Mouse (Mus musculus) neural tube, embryonic 12.5 days (tissue): ENCODE data around the gene Popdc3. TPM values are rescaled to one million over a fixed set of nuclear protein-coding genes. Genes with fewer than 3 reads are reported as not detected.
"Not testable (repeated sequence)": the region's sequence is repeated elsewhere in the genome, so short reads cannot be mapped to it uniquely, and the experiment has no call there.

Experiments used
- ATAC-seq: fragments of 200-750 bp; cut with Nextera tagmentation; 2 replicates; pipeline ENCODE4 v1.8.0; 2017; ENCODE audit warnings: low read depth, mild to moderate bottlenecking, moderate TSS enrichment, moderate library complexity; ENCODE audit not compliant: low FRiP score
- H3K27ac ChIP-seq: fragments of 300-500 bp; sonication (generic); 2 replicates; pipeline ENCODE4 v1.5.1; 2016
- H3K27me3 ChIP-seq: fragments of 300-500 bp; sonication (generic); replicated peaks from 2 replicates; pipeline ENCODE4 v1.6.1; 2016; ENCODE audit warnings: mild to moderate bottlenecking
- H3K36me3 ChIP-seq: fragments of 300-500 bp; sonication (generic); 2 replicates; pipeline ENCODE4 v1.6.1; 2016; ENCODE audit warnings: mild to moderate bottlenecking
- H3K4me1 ChIP-seq: fragments of 300-500 bp; sonication (generic); 2 replicates; pipeline ENCODE4 v1.6.1; 2016
- H3K4me2 ChIP-seq: fragments of 300-500 bp; sonication (generic); replicated peaks from 2 replicates; pipeline ENCODE4 v1.6.1; 2016; ENCODE audit warnings: mild to moderate bottlenecking
- H3K4me3 ChIP-seq: fragments of 300-500 bp; sonication (generic); 2 replicates; pipeline ENCODE4 v1.5.1; 2016
- H3K9ac ChIP-seq: fragments of 300-500 bp; sonication (generic); 2 replicates; pipeline ENCODE4 v1.6.1; 2016; ENCODE audit warnings: mild to moderate bottlenecking
- H3K9me3 ChIP-seq: fragments of 300-500 bp; sonication (generic); 2 replicates; pipeline ENCODE4 v1.6.1; 2016; ENCODE audit warnings: mild to moderate bottlenecking
- WGBS: fragments of 180-500 bp; shearing (Covaris S2); methylation state at CpG from one replicate; pipeline ENCODE4 v1.1.7; 2016; 5-methylcytosine and 5-hydroxymethylcytosine counted together
- polyA plus RNA-seq: library from polyadenylated mRNA; unstranded; fragments of >200 nt; fragmentation: Nextera tagmentation; extraction: Ambion mirVana; gene quantifications from 2 replicates; pipeline ENCODE4 v1.2.1, GENCODE M21; 2016

Popdc3 gene
- polyA plus RNA-seq: 0.81 and 1.1 TPM in 2 replicates

DNA sequence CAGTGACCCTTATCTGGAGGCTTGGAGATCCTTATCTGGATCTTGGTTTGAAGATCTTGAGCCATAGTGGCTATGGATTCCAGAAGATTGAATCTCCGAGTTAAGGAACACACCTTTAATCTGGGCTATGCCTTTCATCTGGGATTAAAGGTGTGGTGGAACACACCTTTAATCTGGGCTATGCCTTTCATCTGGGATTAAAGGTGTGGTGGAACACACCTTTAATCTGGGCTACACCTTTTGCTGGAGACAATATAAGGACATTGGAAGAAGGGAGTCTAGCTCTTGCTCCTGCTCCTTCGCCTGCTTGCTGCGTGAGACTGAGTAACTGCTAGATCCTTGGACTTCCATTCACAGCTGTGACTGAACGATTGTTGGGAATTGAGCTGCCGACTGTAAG lies at the start of gene Popdc3:
Popdc3 (plus strand) TSS at position 301 of the 400 bp plus-strand sequence.
- not testable (repeated sequence) for H3K36me3 ChIP-seq, H3K27ac ChIP-seq, H3K9ac ChIP-seq, H3K27me3 ChIP-seq, H3K4me2 ChIP-seq, H3K4me3 ChIP-seq, H3K4me1 ChIP-seq, H3K9me3 ChIP-seq, ATAC-seq
- 72% methylated on average over 2 of the region's 5 CpGs for WGBS

DNA sequence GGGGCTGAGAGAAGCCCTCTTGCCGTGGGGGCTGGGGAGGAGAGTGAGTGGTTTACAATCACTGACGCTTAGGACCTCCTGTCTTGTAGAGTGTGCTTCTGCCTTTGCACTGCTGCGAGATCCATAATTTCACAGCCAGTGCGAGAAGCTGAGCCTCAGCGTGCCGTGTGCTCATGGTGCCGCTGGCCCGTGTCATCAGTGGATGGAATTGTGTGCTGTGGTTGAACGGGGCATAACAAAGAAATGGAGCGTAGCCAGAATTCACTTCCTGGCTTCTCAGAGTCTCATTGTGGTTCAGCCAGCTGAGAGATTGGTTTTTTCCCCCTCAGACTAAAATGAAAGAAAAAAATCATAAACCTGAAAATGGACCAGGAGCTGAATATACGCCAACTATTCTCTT lies 48.8 kb upstream of the Popdc3 start:
- 70% methylated on average over 11 of the region's 11 CpGs for WGBS
- peak; percentile 59 for ATAC-seq
- Histone ChIP-seq H3K4me1 (no peaks in the 10 kb centered on the region), H3K9ac (no peak overlapping the region), H3K27me3 (no peaks in the 10 kb centered on the region), H3K36me3 (peaks cover 25% of the 10 kb centered on the region), H3K9me3 (no peaks in the 10 kb centered on the region), H3K27ac (no peak overlapping the region), H3K4me2 (no peak overlapping the region), H3K4me3 (no peak overlapping the region)

DNA sequence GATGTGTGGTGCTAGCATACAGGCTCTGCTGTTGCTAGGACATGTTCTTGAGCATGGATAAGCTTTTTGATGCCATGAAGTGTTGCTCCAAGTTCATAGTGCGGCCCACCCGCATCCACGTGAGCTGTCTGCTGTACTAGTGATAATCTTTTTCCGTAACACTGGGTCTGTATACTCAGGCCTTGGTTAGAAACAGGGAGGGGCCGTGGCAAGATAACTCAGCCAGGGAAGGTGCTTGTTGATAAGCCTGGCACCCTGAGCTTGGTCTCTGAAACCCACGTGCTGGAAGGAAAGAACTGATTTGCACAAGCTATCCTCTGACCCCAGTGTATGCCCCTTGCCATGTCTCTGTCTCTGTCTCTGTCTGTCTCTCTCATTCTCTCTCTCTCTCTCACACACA lies 47.9 kb upstream of the Popdc3 start:
- H3K27me3 ChIP-seq: no peaks in the 10 kb centered on the region
- no peak overlapping the region for H3K4me3 ChIP-seq
- H3K9me3 ChIP-seq: no peaks in the 10 kb centered on the region
- WGBS: 94% methylated on average over 6 of the region's 6 CpGs
- no peak for ATAC-seq
- no peak overlapping the region for H3K4me2 ChIP-seq
- no peak overlapping the region for H3K27ac ChIP-seq
- H3K36me3 ChIP-seq: peaks cover 21% of the 10 kb centered on the region
- H3K9ac ChIP-seq: no peak overlapping the region
- H3K4me1 ChIP-seq: no peaks in the 10 kb centered on the region

DNA sequence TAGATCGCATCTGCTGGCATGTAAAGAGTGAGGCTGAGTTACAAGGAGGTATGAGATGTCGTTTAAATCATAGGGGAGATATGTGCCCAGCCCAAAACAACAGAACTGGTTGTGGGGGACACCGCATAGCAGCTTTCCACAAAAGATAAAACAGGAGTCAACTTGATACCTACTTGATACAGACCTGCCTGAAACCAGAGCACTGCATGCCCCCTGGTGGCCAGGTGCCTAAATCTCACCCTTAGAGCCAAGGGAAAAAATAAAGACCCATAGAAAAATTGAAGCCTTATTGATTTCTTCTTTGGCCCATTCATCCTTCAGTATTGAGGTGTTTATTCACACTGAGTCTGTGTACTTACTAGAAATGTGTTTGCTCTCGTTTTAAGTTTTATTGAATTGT lies 45.5 kb upstream of the Popdc3 start:
- no peak overlapping the region for H3K9ac ChIP-seq

DNA sequence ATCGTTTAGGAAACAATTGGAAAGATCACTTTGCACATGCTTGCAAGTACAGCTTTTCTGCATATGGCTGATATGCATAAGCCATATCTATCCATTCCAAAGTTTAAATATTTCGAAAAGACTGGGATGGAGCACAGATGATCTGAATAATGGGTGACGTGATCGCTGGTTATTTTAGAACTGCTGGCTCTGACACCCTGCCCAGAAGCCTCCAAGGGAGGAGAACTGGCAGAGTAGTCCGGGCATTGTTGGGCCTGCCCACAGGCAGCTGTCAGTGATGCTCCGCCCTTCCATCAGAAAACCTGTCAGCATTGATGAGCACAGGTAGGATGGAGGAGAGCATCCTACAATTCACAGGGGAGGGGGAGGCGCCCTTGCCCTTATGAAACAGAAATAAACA lies 41.1 kb upstream of the Popdc3 start:
- Histone ChIP-seq H3K4me2 (no peak overlapping the region), H3K27me3 (no peaks in the 10 kb centered on the region), H3K4me3 (no peak overlapping the region), H3K4me1 (peaks cover 20% of the 10 kb centered on the region), H3K27ac (no peak overlapping the region), H3K36me3 (peaks cover 5% of the 10 kb centered on the region), H3K9ac (no peak overlapping the region), H3K9me3 (no peaks in the 10 kb centered on the region)
- ATAC-seq: no peak
- 94% methylated on average over 7 of the region's 7 CpGs for WGBS

More for the DNA sequence above, 45.5 kb upstream of the Popdc3 start:
- no peak overlapping the region for H3K27ac ChIP-seq
- H3K4me1 ChIP-seq: peaks cover 1% of the 10 kb centered on the region; the same call in 1 of the 2 replicates
- ATAC-seq: no peak
- H3K4me2 ChIP-seq: no peak overlapping the region
- WGBS: 83% methylated on average over 4 of the region's 4 CpGs
- H3K36me3 ChIP-seq: peaks cover 10% of the 10 kb centered on the region
- no peaks in the 10 kb centered on the region for H3K27me3 ChIP-seq
- no peak overlapping the region for H3K4me3 ChIP-seq
- no peaks in the 10 kb centered on the region for H3K9me3 ChIP-seq

DNA sequence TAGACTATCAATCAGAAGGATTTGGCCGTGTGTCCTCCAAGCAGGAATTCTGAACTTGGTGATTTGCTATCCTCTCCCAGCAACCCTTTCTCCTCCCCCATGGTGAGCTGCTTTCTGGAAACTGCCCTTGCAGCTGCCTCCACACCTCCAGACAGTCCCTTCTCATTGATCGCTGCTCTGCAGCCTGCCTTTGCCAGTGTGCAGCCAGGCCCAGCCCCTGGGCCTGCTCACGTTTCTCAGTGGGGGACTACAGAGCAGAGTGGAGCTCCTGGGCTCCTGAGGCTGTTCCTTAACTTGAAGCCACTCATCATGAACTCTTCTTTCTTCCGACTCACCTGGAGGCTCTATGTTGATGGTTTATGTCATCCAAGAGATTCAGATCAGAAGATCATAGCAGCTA lies 38.0 kb upstream of the Popdc3 start:
- no peak overlapping the region for H3K9ac ChIP-seq
- ATAC-seq: no peak

DNA sequence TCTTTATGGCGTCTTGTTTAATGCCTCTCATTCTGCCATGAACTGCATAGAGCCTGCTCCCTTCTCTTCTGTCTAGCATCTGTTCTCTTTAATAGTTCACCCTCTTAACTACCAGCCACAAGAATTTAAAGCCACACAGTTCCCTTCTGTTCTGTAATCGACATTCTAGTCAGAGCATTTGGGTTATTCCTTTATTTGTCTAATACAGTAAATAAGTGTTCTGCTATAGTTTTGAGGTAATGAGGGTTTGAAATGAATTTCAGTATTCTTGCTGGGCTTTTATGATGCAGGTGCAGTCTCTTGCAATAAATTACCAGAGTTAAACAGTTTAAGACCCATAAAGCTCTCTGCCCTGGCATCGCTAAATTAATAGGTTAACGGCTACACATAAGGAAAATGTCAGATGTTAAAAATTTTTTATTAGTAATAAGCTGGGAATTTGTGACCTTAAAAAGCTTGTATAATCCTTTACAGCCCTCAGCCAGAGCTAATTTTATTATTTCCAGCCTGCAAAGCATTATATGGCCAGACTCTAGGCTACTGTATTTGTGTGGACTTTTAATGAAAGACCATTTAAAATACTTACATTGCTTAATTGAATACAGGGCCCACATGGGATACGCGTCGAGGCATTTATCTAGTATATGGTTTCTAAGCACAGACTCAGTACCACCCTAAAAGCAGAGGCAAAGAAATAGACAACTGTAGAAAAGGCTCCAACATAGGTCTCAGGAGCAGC lies 37.3 kb upstream of the Popdc3 start:
- H3K4me2 ChIP-seq: no peak overlapping the region
- H3K36me3 ChIP-seq: peaks cover 5% of the 10 kb centered on the region
- no peak for ATAC-seq
- peaks cover 20% of the 10 kb centered on the region for H3K4me1 ChIP-seq
- WGBS: 61% methylated on average over 7 of the region's 7 CpGs
- no peak overlapping the region for H3K27ac ChIP-seq
- no peaks in the 10 kb centered on the region for H3K27me3 ChIP-seq
- H3K4me3 ChIP-seq: no peak overlapping the region
- no peaks in the 10 kb centered on the region for H3K9me3 ChIP-seq
- no peak overlapping the region for H3K9ac ChIP-seq

More for the DNA sequence above, 38.0 kb upstream of the Popdc3 start:
- Histone ChIP-seq H3K4me1 (peaks cover 20% of the 10 kb centered on the region), H3K27me3 (no peaks in the 10 kb centered on the region), H3K36me3 (peaks cover 5% of the 10 kb centered on the region), H3K4me3 (no peak overlapping the region), H3K9me3 (no peaks in the 10 kb centered on the region), H3K27ac (peak overlapping the region; percentile 27; the same call in 1 of the 2 replicates), H3K4me2 (no peak overlapping the region)
- 43% methylated on average over 4 of the region's 4 CpGs for WGBS

DNA sequence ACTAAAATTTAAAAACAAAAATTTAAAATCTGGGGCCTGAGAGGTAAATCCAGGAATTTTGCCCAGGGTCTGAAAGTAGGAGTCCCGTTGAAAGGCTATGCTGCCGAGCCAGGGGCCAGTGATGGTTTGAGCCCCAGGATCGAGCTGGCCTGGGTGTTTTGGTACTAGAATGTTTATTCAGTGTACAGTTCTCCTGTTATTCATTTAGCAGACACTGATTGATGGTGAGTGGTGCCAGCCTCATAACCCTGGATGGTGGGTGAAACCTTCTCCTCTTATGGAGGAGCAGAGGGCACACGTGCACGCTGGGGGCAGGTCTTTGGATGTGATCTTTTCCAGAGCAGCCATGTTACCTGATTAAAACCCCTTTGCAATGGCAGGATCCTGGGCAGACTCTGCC lies 35.5 kb upstream of the Popdc3 start:
- Histone ChIP-seq H3K27me3 (no peaks in the 10 kb centered on the region), H3K9me3 (no peaks in the 10 kb centered on the region), H3K4me3 (no peak overlapping the region), H3K4me1 (peaks cover 29% of the 10 kb centered on the region), H3K4me2 (no peak overlapping the region), H3K36me3 (peaks cover 3% of the 10 kb centered on the region; the same call in 1 of the 2 replicates), H3K27ac (no peak overlapping the region), H3K9ac (no peak overlapping the region)
- no peak for ATAC-seq
- WGBS: 90% methylated on average over 5 of the region's 5 CpGs

DNA sequence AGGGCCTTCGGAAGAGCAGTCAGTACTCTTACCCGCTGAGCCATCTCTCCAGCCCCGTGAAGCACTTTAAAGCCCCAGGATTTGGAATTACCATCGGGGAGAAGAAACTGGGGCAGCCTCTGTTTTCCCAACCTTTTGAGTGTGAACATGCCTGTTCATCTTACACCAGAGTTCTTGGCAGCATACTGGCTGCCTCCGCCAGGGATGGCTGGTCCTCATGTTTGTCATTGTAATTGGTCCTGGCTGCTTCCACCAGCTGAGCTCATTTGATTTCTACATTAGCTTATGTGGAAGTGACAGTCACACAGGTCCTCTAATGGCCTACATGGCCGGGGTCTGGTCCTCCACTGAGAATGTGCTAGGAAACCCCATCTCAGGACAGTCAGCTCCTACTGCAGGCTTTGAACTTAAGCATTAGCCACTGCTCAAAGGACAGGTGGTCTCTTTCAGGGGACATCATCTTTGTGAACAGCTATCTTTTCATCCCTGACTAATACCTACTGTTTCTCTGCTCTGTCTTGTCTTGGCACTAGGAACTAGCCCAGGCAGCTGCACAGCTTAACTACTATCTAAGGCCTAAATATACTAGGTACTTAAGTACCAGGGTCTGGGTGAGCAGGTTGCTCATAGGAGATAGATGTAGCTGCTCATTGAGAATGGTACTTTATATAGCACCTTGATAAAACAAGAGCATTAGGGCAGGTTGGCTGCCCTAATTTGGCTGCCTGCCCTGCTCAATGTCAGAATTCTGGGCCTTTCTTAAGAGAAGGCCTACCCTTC lies 33.7 kb upstream of the Popdc3 start:
- Histone ChIP-seq H3K4me1 (peaks cover 23% of the 10 kb centered on the region), H3K9me3 (no peaks in the 10 kb centered on the region)
- WGBS: 93% methylated on average over 6 of the region's 6 CpGs

DNA sequence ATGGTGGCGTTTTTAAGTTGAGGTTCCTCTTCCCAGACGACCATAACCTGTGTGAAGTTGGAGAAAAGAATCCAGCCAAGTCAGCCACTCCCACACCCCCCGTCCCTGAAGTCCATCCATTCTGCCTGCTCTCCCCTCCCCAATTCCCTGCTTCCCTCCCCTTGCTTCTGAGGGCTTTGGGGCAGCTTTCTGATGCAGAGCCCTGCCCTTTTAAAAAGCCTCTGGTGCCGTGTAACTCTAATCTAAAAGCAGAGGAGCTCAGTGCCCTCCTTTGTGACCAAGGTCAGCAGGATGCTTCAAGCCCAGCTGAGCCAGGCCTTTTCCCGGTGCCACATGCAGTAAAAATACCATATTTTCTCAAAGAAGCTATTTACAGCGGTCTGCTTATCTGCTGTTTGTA lies 31.1 kb upstream of the Popdc3 start:
- H3K4me2 ChIP-seq: no peak overlapping the region
- H3K36me3 ChIP-seq: peaks cover 24% of the 10 kb centered on the region
- ATAC-seq: no peak
- H3K9ac ChIP-seq: no peak overlapping the region
- H3K4me1 ChIP-seq: peaks cover 18% of the 10 kb centered on the region
- H3K27ac ChIP-seq: 0 out of 2 replicates have a peak overlapping the region, but pooled peaks have one; percentile 16
- H3K27me3 ChIP-seq: no peaks in the 10 kb centered on the region
- no peaks in the 10 kb centered on the region for H3K9me3 ChIP-seq
- H3K4me3 ChIP-seq: no peak overlapping the region
- 24% methylated on average over 6 of the region's 6 CpGs for WGBS

More for the DNA sequence above, 33.7 kb upstream of the Popdc3 start:
- Histone ChIP-seq H3K36me3 (peaks cover 6% of the 10 kb centered on the region; the same call in 1 of the 2 replicates), H3K9ac (no peak overlapping the region), H3K27ac (no peak overlapping the region), H3K4me2 (no peak overlapping the region), H3K27me3 (no peaks in the 10 kb centered on the region), H3K4me3 (no peak overlapping the region)
- no peak for ATAC-seq

DNA sequence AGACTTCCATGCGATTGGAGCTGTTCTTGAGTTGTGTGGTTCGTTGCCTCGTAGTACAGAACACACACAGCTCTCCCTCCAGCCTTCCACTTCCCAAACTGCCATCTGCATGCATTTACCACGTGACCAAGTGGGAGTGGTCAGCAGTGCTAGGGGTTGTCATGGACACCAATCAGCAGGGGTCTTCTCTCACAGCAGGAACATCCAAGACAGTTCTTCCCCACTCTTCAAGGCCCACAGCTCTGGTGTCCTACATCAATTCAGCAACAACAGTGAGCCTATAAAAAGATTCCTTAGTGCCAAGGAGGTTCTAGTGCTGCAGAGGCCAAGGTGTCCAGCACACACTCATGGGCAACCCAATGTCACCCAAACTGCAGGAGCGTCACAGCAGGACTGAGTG lies 26.8 kb upstream of the Popdc3 start:
- ATAC-seq: peak; percentile 56
- peaks cover 18% of the 10 kb centered on the region for H3K4me1 ChIP-seq
- H3K36me3 ChIP-seq: peaks cover 65% of the 10 kb centered on the region
- H3K9me3 ChIP-seq: no peaks in the 10 kb centered on the region
- no peaks in the 10 kb centered on the region for H3K27me3 ChIP-seq
- H3K9ac ChIP-seq: no peak overlapping the region
- H3K27ac ChIP-seq: no peak overlapping the region
- H3K4me3 ChIP-seq: no peak overlapping the region
- 54% methylated on average over 5 of the region's 5 CpGs for WGBS
- H3K4me2 ChIP-seq: no peak overlapping the region

DNA sequence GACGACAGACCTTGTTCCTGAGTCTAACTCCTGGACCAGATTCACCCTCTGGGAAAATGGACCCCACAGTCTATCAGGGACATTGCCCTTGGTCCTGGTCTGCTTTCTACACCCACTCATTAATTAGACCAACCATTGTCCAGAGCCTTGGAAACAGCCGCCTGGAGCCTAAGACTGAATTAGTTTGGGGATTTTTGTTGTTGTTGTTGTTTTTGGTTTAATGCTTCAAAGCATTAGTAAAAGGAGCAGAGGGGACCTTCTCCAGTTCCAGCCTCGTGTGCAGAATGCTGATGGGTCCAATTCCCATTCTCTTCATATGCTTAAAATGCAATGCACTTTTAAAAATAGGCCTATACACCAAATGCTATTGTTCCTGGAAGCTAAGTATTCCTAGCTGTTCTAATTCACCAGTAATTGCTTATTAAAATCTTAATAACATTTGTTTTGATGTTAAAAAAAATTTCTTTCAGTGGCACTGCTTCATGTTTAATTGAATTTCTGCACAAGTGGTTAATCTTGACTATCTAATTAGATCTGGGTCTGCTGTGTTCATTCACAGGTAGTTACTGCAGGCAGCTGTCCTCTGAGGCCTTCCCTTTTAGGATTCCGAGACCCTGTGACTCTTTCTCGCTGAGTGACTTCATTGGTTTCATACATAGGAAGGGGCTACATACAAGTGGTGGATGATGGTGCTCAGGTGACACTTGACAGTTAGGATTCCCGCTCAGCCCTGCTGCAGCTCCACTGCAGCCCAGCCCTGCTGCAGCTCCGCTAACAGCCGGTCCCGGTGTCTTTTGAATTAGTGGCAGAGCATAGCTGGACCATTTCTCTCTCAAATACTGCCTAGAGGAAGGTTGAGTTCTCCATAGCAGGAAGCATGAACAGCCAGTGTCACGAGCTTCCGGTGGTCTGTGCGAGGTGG lies 25.9 kb upstream of the Popdc3 start:
- H3K27ac ChIP-seq: no peak overlapping the region
- no peak overlapping the region for H3K9ac ChIP-seq
- peaks cover 71% of the 10 kb centered on the region for H3K36me3 ChIP-seq
- no peak overlapping the region for H3K4me2 ChIP-seq
- H3K4me3 ChIP-seq: no peak overlapping the region
- H3K9me3 ChIP-seq: no peaks in the 10 kb centered on the region
- peaks cover 10% of the 10 kb centered on the region for H3K4me1 ChIP-seq
- no peak for ATAC-seq
- H3K27me3 ChIP-seq: no peaks in the 10 kb centered on the region
- 92% methylated on average over 12 of the region's 12 CpGs for WGBS
